Mouse (Mus musculus) adrenal gland, postnatal 4 days (tissue): ENCODE results near the gene Ets1. TPM values are rescaled to one million over a fixed set of nuclear protein-coding genes. Genes with fewer than 3 reads are reported as not detected.
A peak's percentile ranks its signal among the peaks of the same experiment; 100 is the strongest.

Experiments
- DNase-seq, 2 experiments: peaks; one replicate each; pipeline ENCODE4 v3.0.0; 2021 to 2022; ENCODE audit warnings: low spot score in 2 of 2, mixed read lengths in 2 of 2
- total RNA-seq, 2 experiments: library from RNA; stranded (reverse); gene quantifications; 2 replicates each; pipeline ENCODE4 v1.2.3; 2021

The Ets1 gene
- total RNA-seq, 2 experiments from 2014 or later, result 58.6 to 60.8 TPM

GRCm38 (mm10) chr9:32694916-32695490, 59.0 kb downstream of the Ets1 start:
- no peak for DNase-seq

DNA sequence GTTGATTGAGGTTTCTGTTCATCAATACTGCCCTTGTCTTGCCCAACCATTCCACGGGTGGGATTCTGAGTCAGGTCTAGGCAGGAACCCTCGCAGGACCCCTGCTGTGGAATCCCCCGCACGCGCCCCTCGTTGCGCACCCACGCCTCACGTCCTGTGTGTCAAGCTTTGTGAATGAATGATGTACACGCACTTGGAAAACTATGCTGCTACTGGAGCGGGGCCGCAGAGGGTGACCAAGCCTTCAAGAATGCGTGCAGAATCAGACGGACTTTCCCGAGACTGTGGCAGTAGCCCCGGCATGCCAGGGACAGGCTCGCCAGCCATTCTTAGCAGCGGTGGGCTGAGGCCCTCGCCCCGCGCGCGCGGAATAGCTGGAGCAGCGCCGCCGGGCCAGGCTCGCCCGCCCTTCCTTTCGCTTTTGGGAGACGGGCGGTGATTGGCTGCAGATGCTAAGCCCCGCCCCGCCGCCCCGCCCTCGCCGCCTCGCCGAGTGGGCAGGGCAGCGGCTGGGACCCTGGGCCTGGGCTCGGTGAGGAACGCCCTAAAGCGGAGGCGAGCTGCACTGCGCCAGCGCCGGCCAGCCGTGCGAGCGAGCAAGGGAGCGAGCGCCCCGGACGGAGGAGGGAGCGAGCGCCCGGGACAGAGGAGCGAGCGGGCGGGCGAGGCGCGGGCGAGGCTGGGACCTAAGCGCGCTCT, 59.6 kb downstream of the Ets1 start:
- DNase-seq, result peak; percentile 91 to 93

GRCm38 (mm10) chr9:32696259-32696658, 60.2 kb downstream of the Ets1 start:
- no peak for DNase-seq

- DNase-seq, result no peak
Observed at GRCm38 (mm10) chr9:32696717-32697116, 60.7 kb downstream of the Ets1 start.

- DNase-seq, result no peak
Observed at GRCm38 (mm10) chr9:32697291-32698110, 61.5 kb downstream of the Ets1 start.

GRCm38 (mm10) chr9:32698766-32699165, 62.7 kb downstream of the Ets1 start:
- no peak for DNase-seq

DNA sequence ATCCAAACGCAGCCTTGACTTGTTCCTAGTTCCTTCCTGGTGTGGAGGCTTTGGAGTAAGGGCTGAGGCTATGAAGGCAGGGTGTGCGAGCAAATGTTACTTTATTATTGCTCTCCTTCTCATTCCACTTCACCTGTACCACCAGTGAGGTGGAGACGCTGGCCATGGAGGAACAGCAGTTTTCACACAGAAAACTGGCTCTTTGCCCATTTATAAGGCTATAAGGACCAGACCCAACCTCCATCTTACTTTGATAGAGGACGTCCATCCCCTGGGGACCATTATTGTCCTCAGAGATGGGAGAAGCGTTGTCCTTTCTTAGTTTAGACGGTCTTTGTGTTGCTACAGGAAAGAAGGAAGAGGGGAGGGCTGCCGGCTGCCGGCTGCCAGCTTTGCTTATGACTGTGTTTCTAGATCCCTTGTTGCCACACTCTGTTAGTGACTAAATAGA, 63.4 kb downstream of the Ets1 start:
- no peak for DNase-seq

DNA sequence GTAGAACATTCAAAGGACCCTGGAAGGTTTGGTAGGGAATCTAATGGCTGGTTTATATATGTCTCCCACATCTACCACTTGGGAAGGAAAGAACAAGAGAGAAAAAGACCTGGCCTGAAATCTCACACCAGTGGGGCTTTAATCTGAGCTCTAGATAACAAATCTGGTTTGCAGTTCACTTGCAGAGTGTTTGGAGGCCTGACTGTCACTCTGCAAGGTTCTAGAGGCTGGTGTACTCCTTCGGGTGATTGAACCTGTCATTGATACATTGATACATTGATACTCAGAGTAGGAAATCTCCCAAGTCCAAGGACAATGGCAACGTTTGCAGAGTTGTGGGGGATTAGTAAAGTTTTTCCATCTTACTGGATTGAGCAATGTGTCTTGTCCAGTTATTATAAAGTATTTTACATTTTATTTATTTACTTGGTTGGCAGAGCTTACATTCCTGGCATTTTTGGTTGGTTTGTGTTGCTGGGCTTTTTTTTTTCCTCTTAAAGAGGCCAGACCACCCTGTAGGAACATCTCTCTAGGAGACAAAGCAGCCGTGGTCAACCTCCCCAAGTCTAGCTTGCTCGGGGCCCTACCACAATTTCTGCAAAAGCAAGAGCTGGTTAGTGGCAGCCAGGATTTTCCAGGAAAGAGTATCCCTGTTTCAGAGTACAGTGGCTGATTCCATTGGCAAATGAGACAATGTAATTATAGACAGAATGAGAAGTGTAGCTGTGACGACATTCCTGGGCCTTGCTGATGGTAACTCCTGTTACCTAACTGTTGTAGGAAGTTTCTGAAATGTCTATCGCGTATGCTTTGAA, 64.3 kb downstream of the Ets1 start:
- no peak for DNase-seq

DNA sequence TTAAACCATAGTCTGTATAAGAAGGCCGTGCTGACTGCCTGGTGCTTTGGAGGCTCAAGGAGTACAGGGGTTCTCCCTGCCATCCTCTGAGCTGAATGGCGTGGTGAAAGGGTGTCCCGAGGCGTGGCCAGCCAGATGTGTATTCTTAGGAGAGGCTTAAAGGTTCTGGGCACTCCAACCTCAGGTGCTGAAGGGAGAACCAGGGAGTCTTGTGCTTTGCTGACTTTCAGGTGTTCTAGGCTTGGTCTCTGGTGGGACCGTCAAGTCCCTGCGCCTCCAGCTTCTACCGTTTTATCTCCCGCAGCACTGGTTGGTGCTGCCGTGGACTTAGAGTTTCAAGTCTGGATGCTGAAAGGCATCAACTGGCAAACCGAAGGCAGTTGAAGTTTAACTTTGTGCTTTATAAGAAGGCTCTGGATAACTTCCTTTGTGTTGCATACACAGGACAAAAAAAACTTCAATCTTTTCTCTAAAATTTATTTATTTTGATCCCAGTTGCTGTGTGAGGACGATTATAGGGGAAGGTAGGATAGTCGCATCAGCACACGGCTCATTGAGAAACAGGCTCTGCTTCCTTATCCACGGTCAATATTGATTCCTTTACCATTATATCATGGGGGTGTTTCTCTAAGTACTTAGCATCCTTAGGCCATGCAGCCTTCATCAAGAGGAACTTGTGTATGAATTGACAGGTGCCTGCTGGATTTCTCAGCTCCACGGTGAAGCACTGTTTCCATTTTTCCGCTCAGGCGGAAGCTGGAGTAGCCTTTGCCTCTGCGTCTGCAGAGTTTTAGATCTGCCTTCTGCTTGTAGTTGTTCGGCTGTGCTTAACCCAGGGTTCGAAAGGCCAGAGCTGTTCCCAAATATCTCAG, 65.3 kb downstream of the Ets1 start:
- DNase-seq, result no peak

GRCm38 (mm10) chr9:32701998-32702305, 65.9 kb downstream of the Ets1 start:
- DNase-seq, result no peak

GRCm38 (mm10) chr9:32702836-32703395, 66.9 kb downstream of the Ets1 start:
- no peak for DNase-seq

DNA sequence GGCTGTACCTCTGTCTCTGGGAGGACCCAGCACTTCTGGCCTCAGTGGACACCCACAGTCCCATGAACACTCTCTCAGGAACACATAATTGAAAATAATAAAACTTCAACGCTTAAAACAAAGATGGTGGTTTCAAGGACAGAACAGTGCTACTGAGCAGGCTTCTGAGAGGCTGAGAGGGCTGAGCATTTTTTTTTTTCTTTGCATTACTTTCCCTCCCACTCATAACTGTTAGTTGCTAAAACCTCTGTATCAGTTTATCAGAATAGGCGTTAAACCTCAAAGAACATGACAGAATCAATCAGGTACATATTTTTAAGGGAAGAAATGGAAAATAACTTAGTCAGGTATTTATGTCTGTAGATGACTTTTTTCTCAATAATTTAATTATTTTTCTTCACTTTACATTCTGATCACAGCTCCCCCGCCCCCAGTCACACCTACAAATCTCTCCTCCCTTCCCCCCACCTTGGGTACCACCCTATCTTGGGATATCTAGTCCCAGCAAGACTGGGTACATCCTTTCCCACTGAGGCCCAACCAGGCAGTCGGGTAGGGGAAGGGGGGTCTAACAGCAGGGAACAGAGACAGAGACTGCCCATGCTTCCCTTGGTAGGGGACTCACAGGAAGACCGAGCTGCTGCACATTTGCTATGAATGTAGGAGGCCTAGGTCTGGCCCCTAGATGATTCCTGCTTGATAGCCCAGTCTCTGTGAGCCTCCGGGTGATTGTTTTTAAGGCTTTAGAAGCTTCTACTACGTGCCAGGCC, 68.1 kb downstream of the Ets1 start:
- no peak for DNase-seq

- DNase-seq, result no peak
Observed at GRCm38 (mm10) chr9:32705827-32706478, 69.9 kb downstream of the Ets1 start.

DNA sequence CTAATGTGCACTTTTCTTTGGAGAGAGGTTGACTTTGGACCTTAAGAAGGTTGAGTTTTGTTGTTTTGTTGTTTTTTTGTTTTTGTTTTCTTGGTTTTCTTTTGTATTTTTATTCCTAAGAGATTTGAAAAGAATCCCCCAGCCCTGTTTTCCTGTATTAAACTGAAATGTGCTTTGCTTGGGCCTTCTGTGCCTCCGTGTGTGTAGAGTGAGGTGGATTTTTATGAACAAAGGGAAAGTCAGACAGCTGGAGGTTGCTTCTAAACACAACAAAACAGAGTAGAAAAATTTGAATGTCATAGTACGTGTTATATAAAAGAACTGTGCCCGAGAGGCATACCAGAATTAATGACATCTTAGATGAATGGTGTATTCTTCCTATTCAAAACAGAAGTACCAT, 71.4 kb downstream of the Ets1 start:
- no peak for DNase-seq

DNA sequence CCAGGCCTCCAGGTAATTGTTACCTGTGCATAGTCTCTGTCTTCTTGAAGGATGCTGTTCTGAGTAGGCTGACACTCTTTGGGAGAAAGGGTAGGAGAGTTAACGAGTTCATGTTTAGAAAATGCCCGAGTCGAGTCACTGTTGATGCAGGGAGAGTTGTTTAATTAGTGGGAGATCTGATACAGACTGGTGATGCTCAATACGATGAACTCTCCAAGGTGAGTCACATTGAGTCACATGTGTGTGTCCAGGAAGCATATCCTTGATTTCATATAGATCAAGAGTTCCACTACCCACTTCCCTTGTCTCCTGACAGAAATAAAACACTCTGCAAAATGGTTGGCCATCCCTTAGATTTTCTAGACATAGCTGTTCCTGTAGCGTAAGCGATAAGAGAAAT, 72.5 kb downstream of the Ets1 start:
- no peak for DNase-seq

DNA sequence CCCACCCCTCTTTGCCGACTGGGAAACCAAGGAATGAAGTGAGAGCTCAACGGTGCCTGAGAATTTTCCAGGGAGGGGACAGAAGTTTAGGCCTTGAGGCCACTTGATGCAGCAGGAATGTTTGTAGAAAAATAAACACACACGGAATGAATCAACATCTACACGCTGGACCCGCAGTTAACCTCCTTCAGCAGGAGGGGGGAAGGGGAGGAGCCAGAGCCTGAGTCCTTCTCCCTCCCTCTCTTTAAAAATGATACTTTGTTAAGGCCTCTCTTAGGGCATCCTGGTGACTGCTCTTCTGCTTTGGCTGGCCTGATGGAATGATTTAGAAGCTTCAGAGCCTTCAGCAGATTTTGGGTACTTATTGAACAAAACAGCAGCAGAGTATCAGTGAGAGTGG, 73.3 kb downstream of the Ets1 start:
- DNase-seq, result no peak

DNA sequence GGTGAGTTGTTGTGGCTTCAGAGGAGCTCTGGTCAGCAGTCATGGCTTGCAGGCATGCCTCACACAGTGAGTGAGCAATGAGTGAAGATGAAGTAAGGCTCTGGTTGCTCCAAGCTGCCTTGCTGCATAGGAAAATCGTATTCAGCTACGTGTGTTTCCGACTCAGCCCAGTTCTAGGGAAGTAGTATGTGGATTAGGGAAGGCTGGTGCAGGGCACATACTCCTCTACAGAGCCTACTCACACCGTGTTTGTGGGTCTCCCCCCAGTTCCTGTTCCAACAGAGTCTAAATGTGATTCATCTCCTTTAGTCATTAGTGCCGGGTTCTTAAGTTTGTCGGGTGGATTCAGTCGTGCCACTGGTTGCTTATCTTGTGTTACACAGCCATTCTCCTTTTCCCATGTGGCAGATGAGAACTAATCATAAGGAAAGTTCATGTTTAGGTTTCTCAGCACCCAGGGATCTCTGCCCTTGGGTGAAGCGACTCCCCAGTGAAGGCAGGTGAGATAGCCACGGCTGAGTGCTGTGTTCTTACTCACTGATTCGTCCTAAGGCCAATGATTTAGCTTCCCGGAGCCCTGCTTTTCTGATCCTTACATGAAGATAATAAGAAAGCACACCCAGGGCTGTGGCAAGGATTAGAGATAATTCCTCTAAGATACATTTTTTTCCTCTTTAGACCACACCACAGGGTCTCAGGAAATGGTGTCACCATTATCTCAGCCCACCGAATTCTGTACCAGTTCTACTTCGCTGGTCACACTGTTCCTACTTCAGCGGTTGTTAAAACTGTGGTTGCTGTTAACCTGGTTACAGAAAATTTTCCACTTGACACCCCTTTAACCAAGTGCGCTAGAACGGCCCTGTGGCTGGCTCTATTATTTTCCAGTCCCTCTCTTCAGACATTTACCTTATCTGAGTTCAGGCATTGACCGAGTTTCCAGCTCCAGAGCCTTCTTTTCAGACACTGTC, 74.0 kb downstream of the Ets1 start:
- DNase-seq, result no peak
